Mouse (Mus musculus) stomach, postnatal 0 days (tissue): Measurements from ENCODE around the gene Iqcn. TPM values are rescaled to one million over a fixed set of nuclear protein-coding genes. Genes with fewer than 3 reads are reported as not detected.

ENCODE experiments used
- ATAC-seq: fragments of 200-750 bp; cut with Nextera tagmentation; 2 replicates; pipeline ENCODE4 v1.8.0; 2017; ENCODE audit not compliant: low FRiP score, low TSS enrichment
- DNase-seq: peaks from one replicate; pipeline ENCODE4 v3.0.0-alpha.2; 2016; ENCODE audit warnings: low spot score
- H3K27ac ChIP-seq: fragments of 300-500 bp; sonication (generic); replicated peaks from 2 replicates; pipeline ENCODE4 v1.5.1; 2014; ENCODE audit warnings: mild to moderate bottlenecking, control low read depth
- H3K27me3 ChIP-seq: fragments of 300-500 bp; sonication (generic); 2 replicates; pipeline ENCODE4 v1.6.1; 2014; ENCODE audit warnings: low read length; ENCODE audit not compliant: control insufficient read depth, insufficient read depth
- H3K36me3 ChIP-seq: fragments of 300-500 bp; sonication (generic); 2 replicates; pipeline ENCODE4 v1.6.1; 2014; ENCODE audit warnings: low read length, mixed read lengths; ENCODE audit not compliant: control insufficient read depth, insufficient read depth
- H3K4me1 ChIP-seq: fragments of 300-500 bp; sonication (generic); replicated peaks from 2 replicates; pipeline ENCODE4 v1.6.1; 2014; ENCODE audit warnings: antibody characterized with exemption; ENCODE audit not compliant: control insufficient read depth, insufficient read depth
- H3K4me2 ChIP-seq: fragments of 300-500 bp; sonication (generic); replicated peaks from 2 replicates; pipeline ENCODE4 v1.6.1; 2014; ENCODE audit warnings: low read depth, mild to moderate bottlenecking, control low read depth, moderate library complexity
- H3K4me3 ChIP-seq: fragments of 300-500 bp; sonication (generic); 2 replicates; pipeline ENCODE4 v1.5.1; 2014; ENCODE audit warnings: low read depth, low read length, control low read depth
- H3K9ac ChIP-seq: fragments of 300-500 bp; sonication (generic); 2 replicates; pipeline ENCODE4 v1.6.1; 2014; ENCODE audit warnings: mild to moderate bottlenecking, low read length, control low read depth, mixed read lengths
- H3K9me3 ChIP-seq: fragments of 300-500 bp; sonication (generic); 2 replicates; pipeline ENCODE4 v1.6.1; 2016; ENCODE audit warnings: low read length; ENCODE audit not compliant: control insufficient read depth
- CTCF ChIP-seq: IDR thresholded peaks from 2 replicates; pipeline ENCODE4 v1.5.1; 2016; ENCODE audit warnings: antibody characterized with exemption, low read depth, mild to moderate bottlenecking, moderate library complexity
- EP300 ChIP-seq: optimal IDR thresholded peaks from 2 replicates; pipeline ENCODE3; 2016; ENCODE audit warnings: antibody characterized with exemption
- WGBS: fragments of 180-500 bp; shearing (Covaris S2); extraction: QIAGEN DNeasy Blood & Tissue Kit; methylation state at CpG from one replicate; pipeline ENCODE4 v1.1.7; 2014; 5-methylcytosine and 5-hydroxymethylcytosine counted together
- polyA plus RNA-seq: library from polyadenylated mRNA; unstranded; fragments of >200 nt; fragmentation: Nextera tagmentation; extraction: Ambion mirVana; gene quantifications from 2 replicates; pipeline ENCODE4 v1.2.1, GENCODE M21; 2015

Iqcn gene
- polyA plus RNA-seq, 1 experiment from 2014 or later = not detected

- peak overlapping the region; percentile 79 for H3K9ac ChIP-seq
- peak overlapping the region; percentile 78 for H3K4me2 ChIP-seq
- under 1% methylated on average over 31 of the region's 31 CpGs for WGBS
- no peak for TF ChIP-seq CTCF
- no peak for TF ChIP-seq EP300
- no peaks in the 10 kb centered on the region for H3K27me3 ChIP-seq
- H3K9me3 ChIP-seq = no peaks in the 10 kb centered on the region
- peak overlapping the region; percentile 70 for H3K4me3 ChIP-seq
- peak overlapping the region; percentile 81 for H3K27ac ChIP-seq
- H3K4me1 ChIP-seq = peaks cover 8% of the 10 kb centered on the region; the same call in 1 of the 2 replicates
- DNase-seq (no peak), ATAC-seq (no peak)
- H3K36me3 ChIP-seq = peaks cover 9% of the 10 kb centered on the region
Measured at GRCm38 (mm10) chr8:70658897-70659603, 44.2 kb upstream of the Iqcn start.

GRCm38 (mm10) chr8:70659604-70660272 is 43.5 kb upstream of the Iqcn start:
- ATAC-seq = peak; percentile 94
- TF ChIP-seq CTCF (no peak; the same call in 1 of the 2 replicates), EP300 (no peak)
- H3K27me3 ChIP-seq = no peaks in the 10 kb centered on the region
- peak overlapping the region; percentile 81 for H3K27ac ChIP-seq
- H3K4me1 ChIP-seq = peaks cover 8% of the 10 kb centered on the region; the same call in 1 of the 2 replicates
- 2% methylated on average over 39 of the region's 44 CpGs for WGBS
- H3K4me2 ChIP-seq = peak overlapping the region; percentile 78
- peak; percentile 95 for DNase-seq
- no peaks in the 10 kb centered on the region for H3K9me3 ChIP-seq
- peak overlapping the region; percentile 70 for H3K4me3 ChIP-seq
- peaks cover 4% of the 10 kb centered on the region; the same call in 1 of the 2 replicates for H3K36me3 ChIP-seq
- peak overlapping the region; percentile 79 for H3K9ac ChIP-seq

GRCm38 (mm10) chr8:70660273-70660725 is 43.0 kb upstream of the Iqcn start, which contains the start of gene Pgpep1:
TSS of gene Pgpep1 (minus strand) at chr8:70660388.
- Histone ChIP-seq H3K4me1 (peaks cover 8% of the 10 kb centered on the region; the same call in 1 of the 2 replicates), H3K9me3 (no peaks in the 10 kb centered on the region), H3K27ac (peak within 1 kb of the TSS; percentile 81), H3K9ac (peak within 1 kb of the TSS; percentile 79), H3K27me3 (no peaks in the 10 kb centered on the region), H3K4me2 (peak within 1 kb of the TSS; percentile 78), H3K4me3 (peak within 1 kb of the TSS; percentile 70), H3K36me3 (peaks cover 4% of the 10 kb centered on the region; the same call in 1 of the 2 replicates)
- WGBS = 3% methylated on average over 14 of the region's 14 CpGs
- TF ChIP-seq CTCF = no peak
- no peak for TF ChIP-seq EP300
- DNase-seq = peak; percentile 48
- peak; percentile 49 for ATAC-seq

GRCm38 (mm10) chr8:70663691-70664090 is 39.6 kb upstream of the Iqcn start:
- Histone ChIP-seq H3K27ac (0 out of 2 replicates have a peak overlapping the region, but pooled peaks have one; percentile 30), H3K9me3 (no peaks in the 10 kb centered on the region), H3K9ac (0 out of 2 replicates have a peak overlapping the region, but pooled peaks have one; percentile 4), H3K4me1 (peaks cover 4% of the 10 kb centered on the region; the same call in 1 of the 2 replicates), H3K27me3 (no peaks in the 10 kb centered on the region), H3K36me3 (no peaks in the 10 kb centered on the region), H3K4me3 (no peak overlapping the region), H3K4me2 (no peak overlapping the region)
- 40% methylated on average over 4 of the region's 4 CpGs for WGBS
- DNase-seq (no peak), ATAC-seq (no peak)
- TF ChIP-seq CTCF (no peak), EP300 (no peak)

- Histone ChIP-seq H3K27me3 (no peaks in the 10 kb centered on the region), H3K9me3 (no peaks in the 10 kb centered on the region), H3K36me3 (no peaks in the 10 kb centered on the region), H3K9ac (no peak overlapping the region), H3K27ac (no peak overlapping the region), H3K4me2 (no peak overlapping the region), H3K4me1 (peaks cover 4% of the 10 kb centered on the region; the same call in 1 of the 2 replicates), H3K4me3 (no peak overlapping the region)
- DNase-seq (no peak), ATAC-seq (no peak)
- no peak for TF ChIP-seq EP300
- TF ChIP-seq CTCF = no peak
- WGBS = 81% methylated on average over 3 of the region's 3 CpGs
Measured at GRCm38 (mm10) chr8:70664631-70665030, 38.6 kb upstream of the Iqcn start.

GRCm38 (mm10) chr8:70665599-70665998 is 37.7 kb upstream of the Iqcn start:
- Histone ChIP-seq H3K4me1 (no peaks in the 10 kb centered on the region), H3K4me2 (no peak overlapping the region), H3K36me3 (no peaks in the 10 kb centered on the region), H3K4me3 (no peak overlapping the region), H3K9ac (no peak overlapping the region), H3K9me3 (no peaks in the 10 kb centered on the region), H3K27ac (no peak overlapping the region), H3K27me3 (no peaks in the 10 kb centered on the region)
- ATAC-seq = no peak
- TF ChIP-seq CTCF = no peak
- no peak for TF ChIP-seq EP300
- WGBS = 81% methylated on average over 2 of the region's 2 CpGs
- no peak for DNase-seq
